Mouse (Mus musculus): ENCODE measurements around the gene Kif21b.

Gene Kif21b

GRCm38 (mm10) chr1:136128944-136129589, 2.1 kb upstream of the Kif21b start:
- DNase-seq (ENCODE audit: low read depth, low spot score): peak; percentile 53

- DNase-seq (ENCODE audit: low read depth, low spot score): peak; percentile 71
These were observed 1.1 kb upstream of the Kif21b start for GRCm38 (mm10) chr1:136130107-136130506.

GRCm38 (mm10) chr1:136131603-136132291, 558 bp downstream of the Kif21b start:
- no peak for DNase-seq (ENCODE audit: low read depth, low spot score)

- DNase-seq (ENCODE audit: low read depth, low spot score): no peak
These were observed 1.4 kb downstream of the Kif21b start for GRCm38 (mm10) chr1:136132386-136133201.

- no peak for DNase-seq (ENCODE audit: low read depth, low spot score)
These were observed 2.5 kb downstream of the Kif21b start for GRCm38 (mm10) chr1:136133570-136134240.

- no peak for DNase-seq (ENCODE audit: low read depth, low spot score)
These were observed 3.4 kb downstream of the Kif21b start for GRCm38 (mm10) chr1:136134547-136134946.

GRCm38 (mm10) chr1:136135046-136135445, 3.9 kb downstream of the Kif21b start:
- DNase-seq (ENCODE audit: low read depth, low spot score): peak; percentile 51

GRCm38 (mm10) chr1:136135777-136136444, 4.7 kb downstream of the Kif21b start:
- peak; percentile 43 for DNase-seq (ENCODE audit: low read depth, low spot score)

GRCm38 (mm10) chr1:136136547-136136946, 5.4 kb downstream of the Kif21b start:
- DNase-seq (ENCODE audit: low read depth, low spot score): peak; percentile 76

- peak; percentile 92 for DNase-seq (ENCODE audit: low read depth, low spot score)
These were observed 5.9 kb downstream of the Kif21b start for GRCm38 (mm10) chr1:136137071-136137531.

- DNase-seq (ENCODE audit: low read depth, low spot score): peak; percentile 81
These were observed 6.4 kb downstream of the Kif21b start for GRCm38 (mm10) chr1:136137575-136137974.

GRCm38 (mm10) chr1:136138191-136138830, 7.1 kb downstream of the Kif21b start:
- peak; percentile 18 for DNase-seq (ENCODE audit: low read depth, low spot score)

GRCm38 (mm10) chr1:136139990-136140640, 8.9 kb downstream of the Kif21b start:
- peak; percentile 85 for DNase-seq (ENCODE audit: low read depth, low spot score)

- no peak for DNase-seq (ENCODE audit: low read depth, low spot score)
These were observed 10.2 kb downstream of the Kif21b start for GRCm38 (mm10) chr1:136141176-136141950.

GRCm38 (mm10) chr1:136142336-136142735, 11.1 kb downstream of the Kif21b start:
- DNase-seq (ENCODE audit: low read depth, low spot score): no peak

- DNase-seq (ENCODE audit: low read depth, low spot score): peak; percentile 26
These were observed 12.3 kb downstream of the Kif21b start for GRCm38 (mm10) chr1:136143514-136143913.

- no peak for DNase-seq (ENCODE audit: low read depth, low spot score)
These were observed 18.5 kb downstream of the Kif21b start for GRCm38 (mm10) chr1:136149702-136150101.

GRCm38 (mm10) chr1:136151371-136151770, 20.2 kb downstream of the Kif21b start:
- no peak for DNase-seq (ENCODE audit: low read depth, low spot score)

GRCm38 (mm10) chr1:136156304-136156703, 25.1 kb downstream of the Kif21b start:
- DNase-seq (ENCODE audit: low read depth, low spot score): no peak
